Mouse (Mus musculus) bone marrow macrophage, adult 2 months (primary cell): ENCODE measurements around the gene Rab1a.

Source experiments
- CTCF ChIP-seq: IDR thresholded peaks from 2 replicates; pipeline ENCODE4 v1.5.1; 2012; ENCODE audit warnings: low read depth, mild to moderate bottlenecking, low read length, moderate library complexity
- POLR2A ChIP-seq: IDR thresholded peaks from 2 replicates; pipeline ENCODE4 v1.6.1; 2012; ENCODE audit warnings: mild to moderate bottlenecking, low read depth, low read length, borderline replicate concordance

- no peak for TF ChIP-seq POLR2A
- no peak for TF ChIP-seq CTCF
Observed at GRCm38 (mm10) chr11:20245316-20245715, 44.1 kb downstream of the Rab1a start.
